Mouse (Mus musculus) limb, embryonic 14.5 days (tissue): ENCODE measurements around the gene Apol6. TPM values are rescaled to one million over a fixed set of nuclear protein-coding genes. Genes with fewer than 3 reads are reported as not detected.

ENCODE experiments used
- ATAC-seq: fragments of 200-750 bp; cut with Nextera tagmentation; 2 replicates; pipeline ENCODE4 v1.8.0; 2017; ENCODE audit warnings: low read depth, moderate number of reproducible peaks, moderate TSS enrichment; ENCODE audit not compliant: low FRiP score
- DNase-seq: peaks from one replicate; pipeline ENCODE4 v3.0.0-alpha.2; 2015; ENCODE audit warnings: low spot score
- H3K27ac ChIP-seq: fragments of 300-500 bp; sonication (generic); replicated peaks from 2 replicates; pipeline ENCODE4 v1.5.1; 2014; ENCODE audit warnings: low read depth, mild to moderate bottlenecking, low read length, moderate library complexity, mixed read lengths
- H3K27me3 ChIP-seq: fragments of 300-500 bp; sonication (generic); 2 replicates; pipeline ENCODE4 v1.6.1; 2014; ENCODE audit warnings: low read length, mixed read lengths; ENCODE audit not compliant: control insufficient read depth, insufficient read depth
- H3K36me3 ChIP-seq: fragments of 300-500 bp; sonication (generic); 2 replicates; pipeline ENCODE4 v1.6.1; 2014; ENCODE audit warnings: mild to moderate bottlenecking, low read length, moderate library complexity, mixed read lengths; ENCODE audit not compliant: control insufficient read depth, insufficient read depth
- H3K4me1 ChIP-seq: fragments of 300-500 bp; sonication (generic); 2 replicates; pipeline ENCODE4 v1.6.1; 2014; ENCODE audit warnings: antibody characterized with exemption, low read length, mixed read lengths; ENCODE audit not compliant: control insufficient read depth, insufficient read depth
- H3K4me2 ChIP-seq: fragments of 300-500 bp; sonication (generic); replicated peaks from 2 replicates; pipeline ENCODE4 v1.6.1; 2014; ENCODE audit warnings: low read depth, mild to moderate bottlenecking, low read length, moderate library complexity; ENCODE audit not compliant: severe bottlenecking
- H3K4me3 ChIP-seq: fragments of 300-500 bp; sonication (generic); replicated peaks from 2 replicates; pipeline ENCODE4 v1.5.1; 2014; ENCODE audit warnings: low read length
- H3K9ac ChIP-seq: fragments of 300-500 bp; sonication (generic); 2 replicates; pipeline ENCODE4 v1.6.1; 2014; ENCODE audit warnings: mild to moderate bottlenecking, low read depth, low read length, moderate library complexity; ENCODE audit not compliant: severe bottlenecking
- H3K9me3 ChIP-seq: fragments of 300-500 bp; sonication (generic); 2 replicates; pipeline ENCODE4 v1.6.1; 2016; ENCODE audit warnings: low read length; ENCODE audit not compliant: control insufficient read depth
- POLR2A ChIP-seq: fragments of 200-500 bp; IDR thresholded peaks from 2 replicates; pipeline ENCODE4 v1.8.0; 2012; ENCODE audit warnings: inconsistent platforms, mild to moderate bottlenecking, moderate library complexity, borderline replicate concordance; ENCODE audit not compliant: insufficient read depth, insufficient read length; ENCODE audit errors: extremely low read depth
- WGBS: fragments of 180-500 bp; shearing (Covaris S2); extraction: QIAGEN DNeasy Blood & Tissue Kit; methylation state at CpG from one replicate; pipeline ENCODE4 v1.1.7; 2014; 5-methylcytosine and 5-hydroxymethylcytosine counted together
- polyA plus RNA-seq, 2 experiments: library from polyadenylated mRNA; depleted of rRNA in 1 of 2; stranded (reverse) in 1 of 2; unstranded in 1 of 2; fragments of >200 nt; fragmentation: Nextera tagmentation in 1 of 2; extraction: Ambion mirVana in 1 of 2; gene quantifications; 2 replicates each; pipeline versions ENCODE4 v1.2.1 to v1.2.3; 2012 to 2014

Gene Apol6
- polyA plus RNA-seq, 2 experiments, result 0.49 TPM; not detected in 1

DNA sequence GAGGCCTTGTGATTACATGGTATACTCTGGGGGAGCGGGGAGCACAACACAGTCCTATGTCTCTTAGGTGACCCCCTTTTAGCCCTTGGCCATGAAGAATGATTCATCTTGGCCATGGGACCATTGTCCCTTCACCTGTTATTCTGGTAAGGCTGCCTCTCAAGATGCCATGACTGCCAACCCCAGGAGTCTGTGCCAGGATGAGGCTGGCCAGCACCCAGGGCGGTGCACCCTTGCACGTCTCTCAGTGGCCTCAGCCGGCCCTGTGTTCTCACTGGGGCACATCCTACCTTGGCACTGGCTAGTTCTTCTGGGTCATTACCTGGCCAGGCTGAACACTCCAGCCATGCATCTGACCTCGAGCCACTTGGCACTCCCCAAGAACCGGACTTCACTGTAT lies 35.7 kb upstream of the Apol6 start:
- H3K4me3 ChIP-seq, result no peak overlapping the region
- no peak for DNase-seq
- TF ChIP-seq POLR2A, result no peak
- no peaks in the 10 kb centered on the region for H3K36me3 ChIP-seq
- no peaks in the 10 kb centered on the region for H3K4me1 ChIP-seq
- H3K4me2 ChIP-seq, result no peak overlapping the region
- no peaks in the 10 kb centered on the region for H3K27me3 ChIP-seq
- ATAC-seq, result no peak
- H3K9ac ChIP-seq, result no peak overlapping the region
- no peaks in the 10 kb centered on the region for H3K9me3 ChIP-seq
- 91% methylated on average over 6 of the region's 6 CpGs for WGBS
- H3K27ac ChIP-seq, result no peak overlapping the region

DNA sequence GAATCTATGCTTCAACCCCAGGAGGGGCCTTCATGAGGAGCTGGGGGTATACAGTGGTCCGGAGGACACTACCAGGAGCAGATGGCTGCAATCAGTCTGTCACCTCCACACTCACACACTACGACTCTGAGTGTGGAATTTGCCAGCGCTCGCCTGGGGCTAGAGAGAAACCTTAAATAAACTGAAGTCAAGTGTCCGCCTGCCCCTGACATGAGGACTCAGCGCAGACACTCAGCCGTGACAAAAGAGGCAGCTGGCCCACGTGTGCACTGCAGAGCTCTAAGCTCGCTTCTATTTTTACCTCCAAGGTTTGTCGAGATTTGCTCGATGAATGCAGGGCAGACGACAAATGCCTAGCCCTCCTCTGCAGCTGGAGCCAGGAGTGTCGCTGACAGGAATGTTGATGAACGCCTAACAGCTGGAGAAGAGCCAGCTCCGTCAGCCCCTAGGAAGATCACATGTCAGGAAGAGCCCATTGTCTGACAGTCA lies 30.7 kb upstream of the Apol6 start:
- WGBS, result 10% methylated on average over 15 of the region's 15 CpGs
- TF ChIP-seq POLR2A, result no peak
- no peaks in the 10 kb centered on the region for H3K4me1 ChIP-seq
- peak; percentile 77 for ATAC-seq
- H3K36me3 ChIP-seq, result no peaks in the 10 kb centered on the region
- H3K27me3 ChIP-seq, result no peaks in the 10 kb centered on the region
- H3K27ac ChIP-seq, result 0 out of 2 replicates have a peak overlapping the region, but pooled peaks have one; percentile 59
- peak overlapping the region; percentile 5; the same call in 1 of the 2 replicates for H3K4me2 ChIP-seq
- no peak overlapping the region for H3K9ac ChIP-seq
- no peaks in the 10 kb centered on the region for H3K9me3 ChIP-seq
- DNase-seq, result peak; percentile 80
- no peak overlapping the region for H3K4me3 ChIP-seq

DNA sequence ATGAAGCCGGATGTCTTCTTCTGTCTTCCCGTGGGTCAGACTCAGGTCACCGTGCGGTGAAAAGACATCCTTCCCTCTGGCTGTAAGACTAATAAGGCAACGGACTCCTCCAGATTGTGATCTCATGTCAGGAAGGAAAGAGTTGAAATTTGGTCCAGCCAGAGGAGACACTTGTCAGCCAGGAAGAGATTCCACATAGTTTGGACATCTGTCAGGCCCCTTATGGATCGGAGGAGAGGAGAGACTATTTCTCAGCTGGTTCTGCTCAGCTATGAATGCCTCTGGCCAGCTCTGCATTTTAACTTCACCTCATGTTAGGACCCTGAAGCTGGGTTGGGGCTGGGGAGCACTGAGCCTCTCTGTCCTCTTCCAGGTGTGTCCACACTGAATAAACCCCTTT lies 30.1 kb upstream of the Apol6 start:
- Histone ChIP-seq H3K9me3 (no peaks in the 10 kb centered on the region), H3K4me2 (no peak overlapping the region), H3K36me3 (no peaks in the 10 kb centered on the region), H3K27me3 (no peaks in the 10 kb centered on the region), H3K27ac (0 out of 2 replicates have a peak overlapping the region, but pooled peaks have one; percentile 13), H3K9ac (no peak overlapping the region), H3K4me1 (no peaks in the 10 kb centered on the region), H3K4me3 (no peak overlapping the region)
- DNase-seq (no peak), ATAC-seq (no peak; the same call in 1 of the 2 replicates)
- TF ChIP-seq POLR2A, result no peak
- WGBS, result 62% methylated on average over 6 of the region's 6 CpGs

DNA sequence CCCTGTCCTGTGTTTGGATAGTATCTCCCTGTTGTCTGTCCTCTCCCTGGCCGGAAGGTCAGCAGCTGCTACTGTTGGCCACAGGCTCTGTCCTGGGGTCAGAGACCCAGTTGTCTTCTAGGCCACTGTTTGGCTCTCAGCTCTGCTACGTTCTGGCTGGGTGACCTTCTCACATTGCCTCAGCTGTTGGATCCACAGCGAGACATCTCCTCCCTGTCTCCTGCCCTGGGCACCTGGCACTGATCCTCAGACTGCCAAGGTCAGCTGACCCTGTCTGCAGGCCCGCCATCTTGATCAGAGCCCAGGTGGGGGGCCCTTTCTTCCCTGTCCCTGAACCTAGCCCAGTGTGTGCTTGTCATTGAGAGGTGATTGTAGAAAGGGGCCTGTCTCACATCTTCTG lies 29.5 kb upstream of the Apol6 start:
- H3K4me2 ChIP-seq, result no peak overlapping the region
- H3K4me1 ChIP-seq, result no peaks in the 10 kb centered on the region
- no peaks in the 10 kb centered on the region for H3K27me3 ChIP-seq
- WGBS, result 79% methylated on average over 4 of the region's 4 CpGs
- H3K9ac ChIP-seq, result no peak overlapping the region
- DNase-seq, result no peak
- H3K9me3 ChIP-seq, result no peaks in the 10 kb centered on the region
- TF ChIP-seq POLR2A, result no peak
- H3K27ac ChIP-seq, result no peak overlapping the region
- H3K4me3 ChIP-seq, result no peak overlapping the region
- no peaks in the 10 kb centered on the region for H3K36me3 ChIP-seq
- peak; percentile 38; the same call in 1 of the 2 replicates for ATAC-seq

DNA sequence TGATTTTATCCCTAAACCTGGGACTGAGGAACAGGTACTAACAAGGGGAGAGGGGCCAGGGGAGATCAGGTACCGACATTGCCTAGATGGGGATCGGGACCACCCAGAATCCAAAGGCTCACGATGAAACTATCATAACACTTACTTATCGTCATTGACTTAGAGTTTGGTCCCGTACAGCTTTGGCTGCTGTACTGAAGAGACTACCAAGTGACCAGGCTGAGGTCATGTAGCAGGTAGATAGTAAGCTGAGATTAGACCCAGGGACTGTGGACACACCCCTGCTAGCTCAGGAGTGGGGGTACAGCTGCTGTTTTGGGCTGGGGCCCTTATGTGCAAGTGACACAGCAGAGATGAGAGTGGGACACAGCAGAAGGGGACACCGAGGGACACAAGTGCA lies 28.0 kb upstream of the Apol6 start:
- no peak overlapping the region for H3K27ac ChIP-seq

DNA sequence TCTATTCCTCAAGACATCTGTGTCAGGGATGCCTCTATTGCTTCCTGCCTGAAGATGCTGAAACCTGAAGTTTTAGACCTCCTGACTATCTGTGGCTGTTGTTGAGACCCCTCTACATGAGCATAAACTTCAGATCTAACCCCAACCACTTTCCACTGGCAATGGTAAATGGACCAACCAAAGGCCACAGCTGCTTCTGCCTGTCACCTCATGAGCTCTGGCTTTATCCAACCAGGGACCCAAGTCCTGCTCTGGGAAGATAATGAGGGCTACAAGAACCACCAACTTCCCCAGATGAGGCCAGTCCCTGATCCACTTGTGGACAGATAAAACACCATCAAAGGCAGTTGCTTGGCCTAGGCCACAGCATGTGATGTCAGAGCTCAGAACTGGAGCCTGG lies 26.6 kb upstream of the Apol6 start:
- ATAC-seq (no peak), DNase-seq (no peak)
- no peak for TF ChIP-seq POLR2A
- no peak overlapping the region for H3K4me2 ChIP-seq
- H3K4me1 ChIP-seq, result no peaks in the 10 kb centered on the region
- H3K27ac ChIP-seq, result no peak overlapping the region
- H3K9me3 ChIP-seq, result no peaks in the 10 kb centered on the region
- no peaks in the 10 kb centered on the region for H3K36me3 ChIP-seq
- no peak overlapping the region for H3K4me3 ChIP-seq
- H3K27me3 ChIP-seq, result no peaks in the 10 kb centered on the region
- H3K9ac ChIP-seq, result no peak overlapping the region

More for the DNA sequence above, 28.0 kb upstream of the Apol6 start:
- H3K36me3 ChIP-seq, result no peaks in the 10 kb centered on the region
- H3K27me3 ChIP-seq, result no peaks in the 10 kb centered on the region
- no peak for TF ChIP-seq POLR2A
- no peak overlapping the region for H3K9ac ChIP-seq
- H3K4me3 ChIP-seq, result no peak overlapping the region
- H3K9me3 ChIP-seq, result no peaks in the 10 kb centered on the region
- no peaks in the 10 kb centered on the region for H3K4me1 ChIP-seq
- H3K4me2 ChIP-seq, result no peak overlapping the region
- WGBS, result 95% methylated on average over 6 of the region's 6 CpGs
- ATAC-seq, result no peak
- no peak for DNase-seq
